Mouse (Mus musculus) B cell, adult (primary cell): Measurements from ENCODE around the gene Tfcp2. TPM values are rescaled to one million over a fixed set of nuclear protein-coding genes. Genes with fewer than 3 reads are reported as not detected.

Experiments
- total RNA-seq: library from RNA; stranded (reverse); gene quantifications from 4 replicates; pipeline ENCODE4 v1.2.4, GENCODE M21; 2023; ENCODE audit not compliant: inconsistent age

Gene Tfcp2
- 7.4 to 11.2 TPM (median 10.6 TPM) in 4 replicates for total RNA-seq

DNA sequence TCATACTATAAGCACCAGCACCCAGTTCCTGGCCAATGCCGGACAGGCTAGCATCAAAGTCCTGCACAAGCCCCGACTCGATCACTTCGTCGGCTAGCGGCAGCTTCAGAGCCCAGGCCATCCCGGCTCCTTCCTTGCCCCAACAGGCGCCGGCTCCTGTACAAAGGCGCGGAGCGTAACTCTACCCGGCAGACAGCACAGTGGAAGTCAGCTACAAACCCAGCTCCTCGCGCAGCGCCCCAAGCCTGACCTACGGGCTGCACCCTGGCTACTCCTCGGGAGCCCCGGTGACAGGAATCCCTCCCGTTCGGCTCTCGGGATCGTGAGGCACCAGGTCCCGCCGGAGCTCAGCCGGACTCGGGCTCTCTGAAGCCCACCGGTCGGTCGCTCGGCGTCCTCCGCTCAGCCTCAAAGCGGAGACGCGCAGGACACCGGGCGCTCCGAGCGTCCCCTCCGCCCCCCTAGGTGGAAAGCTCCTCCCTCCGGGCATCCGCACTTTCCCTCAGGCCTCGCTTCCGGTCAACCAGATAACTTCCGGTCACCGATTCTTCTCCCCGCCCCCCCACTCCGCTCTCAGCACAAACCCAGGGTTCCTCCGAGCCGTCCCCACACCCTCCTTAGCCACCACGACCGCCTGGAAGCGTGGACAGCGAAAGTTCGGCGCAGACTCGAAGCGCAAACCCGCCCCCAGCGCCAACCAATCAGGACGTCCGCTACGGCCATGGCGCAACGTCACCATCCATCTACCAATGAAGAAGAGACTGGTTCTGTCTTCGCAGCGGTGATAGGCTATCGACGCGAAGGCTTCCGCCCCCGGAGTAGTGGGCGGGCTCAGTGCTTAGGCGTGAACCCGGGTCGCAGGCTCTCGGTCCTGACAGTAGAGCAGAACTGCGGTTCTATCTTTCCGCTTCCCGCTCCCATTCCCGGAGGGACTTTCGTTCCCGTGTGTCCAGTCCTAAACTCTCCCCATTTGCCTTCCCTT lies at the start of gene Tfcp2:
Gene Tfcp2 (minus strand): TSS at position 683 of the 982 bp plus-strand sequence.

DNA sequence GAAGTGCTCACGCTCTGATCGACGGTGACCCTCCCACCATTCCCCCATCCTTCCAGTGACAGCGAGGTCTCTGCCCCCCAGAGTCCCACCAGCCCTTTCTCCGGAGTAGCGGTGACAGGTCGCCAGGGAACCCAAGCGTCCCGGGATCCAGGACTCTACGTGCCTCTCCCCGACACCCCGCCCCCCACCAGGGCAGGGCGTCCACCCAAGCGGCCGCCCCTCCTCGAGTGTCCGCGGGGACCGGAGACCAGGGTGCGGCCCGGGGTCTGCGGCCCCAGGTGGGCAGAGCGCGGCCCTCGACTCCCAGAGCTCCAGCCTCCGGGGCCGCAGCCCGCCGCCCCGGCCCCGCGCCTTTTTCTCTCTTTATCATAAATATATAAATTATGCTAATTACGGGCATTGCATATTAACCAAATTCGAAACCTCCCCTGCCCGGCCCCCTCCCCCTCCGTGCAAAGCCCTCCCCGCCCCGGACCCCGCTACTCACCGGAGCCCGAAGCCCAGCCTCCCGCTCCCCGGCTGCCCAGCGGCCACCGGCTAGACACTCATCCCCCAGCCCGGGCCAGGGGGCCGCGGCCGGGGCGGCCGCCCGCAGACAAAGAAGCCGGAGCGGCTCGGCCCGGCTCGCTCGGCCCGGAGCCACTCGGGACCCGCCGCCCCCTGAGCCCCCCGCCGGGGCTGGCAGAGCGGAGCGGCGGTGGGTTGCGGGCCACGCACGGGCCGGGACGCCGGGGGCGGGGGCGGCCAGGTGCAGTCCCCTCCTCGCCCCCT lies 47.7 kb upstream of the Tfcp2 start, which contains the start of gene Pou6f1:
Gene Pou6f1 (minus strand): TSS at position 709 of the 771 bp plus-strand sequence.

DNA sequence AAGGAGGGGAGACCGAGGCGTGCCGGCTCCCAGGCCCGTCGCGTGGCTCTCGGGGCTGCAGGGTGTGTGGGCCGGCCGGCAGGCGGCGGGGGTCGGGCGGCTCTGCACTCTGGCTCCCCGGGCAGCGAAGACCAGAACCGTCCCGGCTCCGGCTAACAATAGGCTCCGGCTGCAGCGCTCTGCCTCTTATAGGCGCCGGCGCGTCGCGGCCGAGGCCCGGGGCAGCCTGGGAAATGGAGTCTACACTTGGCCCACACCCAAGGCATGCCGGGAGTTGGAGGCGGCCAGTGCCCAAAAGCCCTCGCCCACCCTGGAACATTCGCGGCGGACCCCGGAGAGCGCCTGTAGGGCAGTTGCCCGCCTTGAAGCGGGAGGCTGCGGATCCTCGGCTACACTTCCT lies 56.7 kb downstream of the Tfcp2 start, which contains the start of gene Csrnp2:
Gene Csrnp2 (minus strand): TSS at position 387 of the 400 bp plus-strand sequence.

GRCm38 (mm10) chr15:100468295-100469188 lies 83.3 kb downstream of the Tfcp2 start, which contains the start of gene Letmd1:
Letmd1 (plus strand) TSS chr15:100469023.

Other genes starting within 250 kb of the Tfcp2 start
- gene Mettl7a1, start 247.9 kb downstream of the Tfcp2 start, total RNA-seq = 13.4 to 16.4 TPM (median 15.5 TPM) in 4 replicates
- 0.61 TPM in 1 of 4 replicates, not detected in the others for gene Mettl7a3, start 217.1 kb downstream of the Tfcp2 start, total RNA-seq
- not detected in 4 replicates for gene Methig1, start 198.9 kb downstream of the Tfcp2 start, total RNA-seq
- 0.60 to 0.81 TPM (median 0.78 TPM) in 4 replicates for gene Mettl7a2, start 198.8 kb downstream of the Tfcp2 start, total RNA-seq
- gene Higd1c, start 187.5 kb downstream of the Tfcp2 start, total RNA-seq = not detected in 4 replicates
- not detected in 4 replicates for gene Gm5475, start 129.9 kb downstream of the Tfcp2 start, total RNA-seq
- gene Slc11a2, start 126.9 kb downstream of the Tfcp2 start, total RNA-seq = 14.5 to 19.1 TPM (median 16.1 TPM) in 4 replicates
- 43.7 to 45.3 TPM (median 44.9 TPM) in 4 replicates for gene Letmd1, start 83.0 kb downstream of the Tfcp2 start, total RNA-seq
- 4.5 to 5.4 TPM (median 4.8 TPM) in 4 replicates for gene Csrnp2, start 56.5 kb downstream of the Tfcp2 start, total RNA-seq
- gene Pou6f1, start 48.0 kb upstream of the Tfcp2 start, total RNA-seq = 63.3 to 71.9 TPM (median 66.7 TPM) in 4 replicates
- gene Dazap2, start 63.3 kb upstream of the Tfcp2 start, total RNA-seq = 518 to 607 TPM (median 587 TPM) in 4 replicates
- gene Smagp, start 84.9 kb upstream of the Tfcp2 start, total RNA-seq = 12.1 to 19.1 TPM (median 14.6 TPM) in 4 replicates
- gene Bin2, start 117.5 kb upstream of the Tfcp2 start, total RNA-seq = 169 to 175 TPM (median 173 TPM) in 4 replicates
- 1.8 to 4.0 TPM in 2 of 4 replicates, not detected in the others for gene Cela1, start 135.9 kb upstream of the Tfcp2 start, total RNA-seq
- gene Galnt6, start 177.4 kb upstream of the Tfcp2 start, total RNA-seq = 25.6 to 28.5 TPM (median 28.0 TPM) in 4 replicates
- gene Slc4a8, start 209.7 kb upstream of the Tfcp2 start, total RNA-seq = 9.0 to 10.8 TPM (median 9.7 TPM) in 4 replicates